Mouse (Mus musculus): Measurements from ENCODE around the gene Tln2.

The Tln2 gene

DNA sequence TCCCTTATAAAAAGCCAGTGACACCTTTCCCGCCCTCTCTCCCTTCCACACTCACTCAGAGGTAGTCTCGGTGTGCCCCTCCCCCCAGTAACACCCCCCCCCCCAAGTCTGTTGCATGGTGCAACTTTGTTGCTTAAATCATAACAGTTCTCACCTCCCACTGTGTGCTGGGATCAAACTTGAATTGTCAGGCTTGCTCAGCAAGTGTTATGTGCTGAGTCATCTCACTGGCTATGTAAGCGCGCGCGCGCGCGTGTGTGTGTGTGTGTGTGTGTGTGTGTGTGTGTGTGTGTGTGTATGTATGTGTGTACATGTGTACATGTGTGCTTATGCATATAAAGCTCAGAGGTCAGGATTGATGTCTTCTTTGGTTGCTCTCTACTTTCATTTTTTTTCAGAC lies 350.1 kb downstream of the Tln2 start:
- peak; percentile 76 for DNase-seq (ENCODE audit: low read depth, low spot score)

DNA sequence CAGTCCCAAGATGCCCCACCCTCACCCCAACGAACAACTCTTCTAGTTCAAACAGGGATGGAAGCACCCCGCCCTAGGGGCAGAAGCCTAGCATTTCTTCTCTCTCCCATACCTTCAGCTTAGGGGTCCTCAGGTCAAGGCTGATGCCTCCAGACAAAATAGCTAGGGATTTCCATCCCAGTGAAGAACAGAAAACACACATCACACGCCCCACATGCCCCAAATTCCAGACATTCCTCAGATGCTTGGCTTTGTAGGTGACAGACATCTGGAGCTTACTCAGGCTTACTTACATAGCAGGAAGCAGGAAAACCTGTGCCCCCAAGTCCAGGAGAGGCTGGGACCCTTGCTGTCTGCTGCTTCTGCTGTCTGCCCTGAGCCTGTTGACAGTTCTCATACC lies 351.1 kb downstream of the Tln2 start:
- peak; percentile 99 for DNase-seq (ENCODE audit: low read depth, low spot score)

DNA sequence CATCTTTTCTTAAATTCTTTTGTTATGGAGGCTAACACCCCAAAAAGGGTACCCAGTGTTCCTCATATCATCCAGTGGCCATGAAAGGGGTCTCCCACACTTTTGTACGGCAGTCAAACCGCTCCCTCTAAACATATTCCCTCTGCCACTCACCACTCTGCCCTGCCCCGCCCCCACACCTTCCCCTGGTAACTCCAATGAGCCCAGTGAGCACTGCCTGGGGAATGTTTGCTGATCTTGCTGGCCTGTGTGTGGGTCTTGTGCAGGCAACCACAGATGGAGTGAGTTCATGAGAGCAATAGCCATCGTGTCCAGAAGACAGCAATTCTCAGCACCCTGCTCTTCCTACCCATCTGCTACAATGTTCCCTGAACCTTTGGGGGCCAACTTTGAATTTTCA lies 354.3 kb downstream of the Tln2 start:
- DNase-seq (ENCODE audit: low read depth, low spot score): peak; percentile 39

DNA sequence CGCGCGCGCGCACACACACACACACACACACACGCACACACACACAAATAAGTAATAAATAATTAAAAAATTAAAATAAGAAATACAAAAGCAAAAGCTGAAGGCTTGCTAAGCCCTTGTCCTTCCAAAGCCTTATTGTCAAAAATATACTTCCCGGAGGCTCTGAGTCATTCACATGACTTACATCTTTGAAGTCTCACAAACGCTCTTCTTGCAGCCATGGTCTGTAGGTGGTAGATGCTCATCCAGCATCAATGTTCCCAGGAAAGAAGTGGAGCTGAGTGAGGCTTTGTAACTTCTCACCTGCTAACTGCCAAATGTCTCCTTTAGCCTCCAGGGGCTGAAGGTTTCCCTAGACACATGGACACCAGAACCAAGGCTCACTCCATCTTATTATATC lies 362.9 kb downstream of the Tln2 start:
- DNase-seq (ENCODE audit: low read depth, low spot score): no peak

DNA sequence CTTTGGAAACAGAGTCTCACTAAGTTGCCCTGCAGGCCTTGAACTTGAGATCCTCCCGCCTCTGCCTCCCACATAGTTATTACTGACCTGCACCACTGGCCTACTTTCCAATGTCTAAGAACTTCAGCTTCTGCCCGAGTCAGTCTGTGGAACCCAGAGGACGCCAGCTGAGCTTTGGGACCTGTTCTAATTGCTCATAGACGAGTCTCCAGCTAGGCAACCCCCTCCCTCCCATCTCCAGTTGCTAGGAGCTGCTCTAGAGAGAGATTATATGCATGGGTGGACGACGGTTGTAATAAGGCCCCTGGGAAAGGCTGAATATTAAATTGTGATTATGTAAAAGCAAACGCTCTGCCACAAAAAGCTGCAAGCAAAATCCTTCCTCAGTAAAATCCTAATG lies 364.2 kb downstream of the Tln2 start:
- peak; percentile 38 for DNase-seq (ENCODE audit: low read depth, low spot score)

DNA sequence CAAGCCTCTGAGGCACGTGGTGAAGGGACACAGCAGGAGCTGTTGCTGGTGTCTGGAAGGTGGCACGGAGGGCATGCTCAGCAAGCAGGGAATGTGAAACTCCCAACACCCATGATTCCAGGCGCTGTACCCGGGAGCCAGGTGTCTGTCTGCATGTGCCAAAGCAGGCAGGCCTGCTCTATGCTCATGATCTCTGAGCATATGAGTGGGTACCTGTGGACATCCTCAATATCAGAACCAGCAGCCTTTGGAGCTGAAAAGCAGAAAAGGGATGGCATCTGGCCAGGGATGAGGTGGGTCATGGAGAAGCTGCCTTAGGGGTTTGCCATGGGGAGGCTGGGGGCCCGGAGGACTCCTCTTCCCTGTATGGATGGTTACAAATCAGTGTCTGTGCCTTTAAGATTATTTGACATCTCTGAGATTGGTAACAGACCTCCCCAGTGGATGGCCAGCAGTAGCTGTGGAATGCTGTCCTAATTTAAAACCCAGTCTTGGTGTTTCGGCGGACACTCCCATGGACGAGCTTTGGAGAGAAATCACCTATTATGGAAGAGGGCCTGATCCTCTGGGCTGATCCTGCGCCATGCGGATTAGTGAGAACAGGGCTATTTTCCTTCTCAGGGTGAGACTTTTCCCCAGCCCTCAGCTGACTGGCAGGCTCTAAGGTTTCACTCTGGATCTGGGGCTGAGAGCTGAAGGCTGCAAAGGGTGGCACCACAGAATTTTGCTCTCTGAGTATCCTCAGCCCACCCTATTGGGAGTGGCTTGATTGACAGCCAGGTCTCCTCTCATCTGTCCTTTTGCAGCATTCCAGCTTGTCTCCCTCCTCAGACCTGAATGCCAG lies 367.8 kb downstream of the Tln2 start:
- DNase-seq (ENCODE audit: low read depth, low spot score): no peak

DNA sequence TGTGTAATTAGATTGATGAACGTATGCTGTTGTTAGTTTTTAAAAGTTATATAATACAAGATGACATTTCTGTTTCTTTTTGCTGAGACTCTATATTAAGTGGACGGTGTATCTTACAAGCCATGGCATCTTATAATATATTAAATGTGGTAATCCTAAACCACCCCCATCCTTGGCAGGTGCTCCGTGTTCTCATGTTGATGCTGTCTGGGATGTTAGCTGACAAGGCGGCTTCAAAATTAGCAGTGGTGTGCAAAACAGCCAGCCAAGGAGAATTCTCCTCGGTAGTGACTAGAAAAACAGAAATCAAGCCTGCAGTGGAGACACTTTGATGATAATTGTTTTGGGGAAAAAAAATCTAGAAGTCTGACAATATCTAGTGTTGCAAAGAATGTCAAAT lies 371.8 kb downstream of the Tln2 start:
- no peak for DNase-seq (ENCODE audit: low read depth, low spot score)

DNA sequence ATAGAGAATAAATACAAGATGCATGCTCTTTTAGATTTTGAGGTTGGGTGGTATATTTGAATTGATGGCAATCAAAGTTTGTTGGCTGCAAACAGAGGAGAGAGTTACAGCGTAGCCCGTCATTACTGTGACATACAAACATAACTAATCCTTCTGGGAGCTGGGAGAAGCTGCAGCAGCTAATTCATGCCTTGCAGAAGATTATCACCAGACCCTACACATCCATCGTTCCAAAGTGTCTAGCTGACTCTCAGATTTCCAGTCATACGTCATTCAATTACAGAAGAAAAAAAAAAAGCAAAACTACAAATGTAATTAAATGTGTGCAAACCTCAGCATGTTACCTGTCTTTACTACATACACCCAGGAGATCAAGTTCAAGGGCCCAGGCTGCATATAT lies 372.3 kb downstream of the Tln2 start:
- no peak for DNase-seq (ENCODE audit: low read depth, low spot score)

DNA sequence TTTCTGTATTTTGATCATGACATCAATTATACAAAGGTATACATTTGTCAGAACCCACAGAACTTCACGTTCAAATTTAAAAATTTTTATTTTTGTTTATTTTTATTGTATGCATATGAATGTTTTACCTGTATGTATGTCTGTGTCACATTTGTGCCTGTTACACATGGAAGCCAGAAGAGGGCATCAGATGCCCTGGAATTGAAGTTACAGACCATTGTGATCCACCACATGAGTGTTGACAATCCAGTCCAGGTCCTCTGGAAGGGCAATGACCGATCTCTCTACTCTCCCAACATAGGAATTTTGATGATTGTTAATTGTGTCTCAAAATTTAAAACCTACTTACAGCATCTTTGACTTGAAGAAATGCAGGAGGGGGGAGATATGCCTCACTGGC lies 374.9 kb downstream of the Tln2 start:
- peak; percentile 59 for DNase-seq (ENCODE audit: low read depth, low spot score)

DNA sequence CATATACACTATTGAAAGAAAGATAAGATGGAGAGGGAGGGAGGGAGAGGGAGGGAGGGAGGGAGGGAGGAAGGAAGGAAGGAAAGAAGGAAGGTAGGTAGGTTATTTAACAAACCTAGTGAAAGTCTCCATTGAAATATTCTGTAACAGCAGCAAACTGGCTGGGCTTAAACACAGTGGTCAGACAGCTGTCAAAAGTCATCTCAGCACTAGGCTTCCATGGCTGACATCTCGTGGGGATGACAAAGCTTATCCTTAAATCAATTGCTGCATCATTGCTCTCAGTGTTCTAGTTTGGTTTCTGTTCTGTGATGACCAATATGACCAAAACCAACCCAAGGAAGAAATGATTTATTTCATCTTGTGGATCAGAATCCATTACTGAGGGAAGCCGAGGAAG lies 376.0 kb downstream of the Tln2 start:
- no peak for DNase-seq (ENCODE audit: low read depth, low spot score)

DNA sequence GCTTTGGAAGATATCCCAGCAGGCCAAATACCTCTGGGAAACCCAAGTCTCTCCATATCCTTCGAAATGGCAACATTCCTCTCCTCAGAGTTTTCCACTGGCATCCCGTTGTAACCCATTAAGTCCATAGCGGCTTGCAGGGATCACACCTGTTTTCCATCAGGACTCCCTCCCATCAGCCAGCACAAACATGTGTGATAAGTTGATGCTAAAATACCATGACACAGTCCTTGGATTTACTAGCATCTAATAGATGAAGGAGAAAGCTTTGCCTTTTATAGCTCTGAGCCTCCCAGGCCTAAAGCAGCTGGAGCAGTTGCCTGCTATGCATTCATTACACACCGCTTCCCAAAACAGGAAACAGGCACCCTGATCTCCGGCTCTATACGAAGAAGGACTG lies 377.5 kb downstream of the Tln2 start:
- no peak for DNase-seq (ENCODE audit: low read depth, low spot score)

DNA sequence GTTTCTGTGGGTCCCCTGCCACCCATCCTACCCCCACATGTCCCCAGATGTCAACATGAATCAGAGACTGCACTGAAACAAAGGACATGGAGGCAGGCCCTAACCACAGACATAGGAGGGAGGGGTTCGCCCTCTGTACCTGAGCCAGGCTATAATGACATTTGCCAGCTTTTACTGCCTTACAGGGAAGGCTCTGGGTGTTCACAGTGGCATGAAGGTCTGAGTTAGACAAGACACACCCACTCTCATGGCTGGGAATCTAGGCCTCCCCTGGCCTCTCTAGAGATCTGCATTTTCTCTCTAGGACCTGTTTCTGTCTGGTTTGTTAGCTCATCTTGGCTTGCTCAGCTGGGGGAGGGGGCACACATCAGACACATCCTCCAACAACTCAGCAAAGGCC lies 380.8 kb downstream of the Tln2 start:
- no peak for DNase-seq (ENCODE audit: low read depth, low spot score)

DNA sequence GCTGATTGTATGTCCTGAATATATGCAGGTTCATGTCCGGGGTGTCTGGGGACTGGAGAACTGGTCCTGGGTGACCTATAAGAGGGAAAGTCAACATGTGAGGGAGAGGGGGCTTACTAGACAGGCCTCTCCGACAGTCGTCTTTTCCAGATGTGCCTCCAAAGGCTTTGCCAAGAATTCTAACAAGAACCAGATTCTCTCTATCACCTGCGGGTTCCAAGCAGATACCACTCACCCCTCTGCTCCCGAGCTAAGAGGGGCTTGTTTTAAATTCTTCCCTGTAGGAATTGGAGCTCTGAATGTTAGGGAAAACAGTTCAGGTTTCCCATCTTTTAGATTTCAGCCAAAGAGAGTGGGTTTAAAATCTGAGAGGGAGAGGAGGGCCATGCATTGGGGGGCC lies 381.3 kb downstream of the Tln2 start:
- no peak for DNase-seq (ENCODE audit: low read depth, low spot score)

DNA sequence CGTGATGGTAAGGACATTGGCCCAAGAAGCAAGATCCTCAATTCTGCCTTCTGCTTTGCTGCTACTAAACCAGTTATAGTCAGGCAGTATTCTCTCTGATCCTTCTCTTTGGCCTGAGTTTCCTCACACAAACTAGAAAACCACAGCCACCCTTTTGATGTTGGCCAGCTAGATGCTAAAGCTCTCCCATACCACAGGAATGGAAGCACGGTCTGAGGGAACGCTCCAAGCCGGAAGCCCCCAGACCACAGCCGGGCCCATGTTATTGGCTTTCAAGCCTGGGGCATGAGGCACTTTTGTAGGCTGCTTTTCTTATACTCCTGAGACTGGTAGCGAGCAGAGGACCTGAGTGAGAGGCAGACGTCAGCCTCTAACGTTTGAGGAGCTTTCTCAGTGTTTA lies 383.4 kb downstream of the Tln2 start:
- no peak for DNase-seq (ENCODE audit: low read depth, low spot score)

DNA sequence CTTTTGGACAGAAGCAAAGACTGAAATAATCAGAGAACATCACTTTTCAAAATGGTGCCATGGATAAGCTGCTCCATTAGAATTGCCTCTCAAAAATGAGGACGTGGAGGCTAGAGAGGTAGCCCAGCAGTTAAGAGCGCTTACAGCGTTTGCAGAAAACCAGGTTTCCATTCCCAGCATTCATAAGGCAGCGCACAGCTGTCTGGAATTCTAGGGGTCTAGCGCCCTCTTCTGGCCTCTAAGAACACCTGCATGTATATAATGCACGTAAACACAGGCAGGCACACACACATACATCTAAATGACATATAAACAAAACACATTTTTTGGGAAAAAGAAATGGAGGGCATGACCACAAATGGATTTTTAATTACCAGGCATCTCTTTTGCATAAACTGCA lies 385.7 kb downstream of the Tln2 start:
- DNase-seq (ENCODE audit: low read depth, low spot score): peak; percentile 76

DNA sequence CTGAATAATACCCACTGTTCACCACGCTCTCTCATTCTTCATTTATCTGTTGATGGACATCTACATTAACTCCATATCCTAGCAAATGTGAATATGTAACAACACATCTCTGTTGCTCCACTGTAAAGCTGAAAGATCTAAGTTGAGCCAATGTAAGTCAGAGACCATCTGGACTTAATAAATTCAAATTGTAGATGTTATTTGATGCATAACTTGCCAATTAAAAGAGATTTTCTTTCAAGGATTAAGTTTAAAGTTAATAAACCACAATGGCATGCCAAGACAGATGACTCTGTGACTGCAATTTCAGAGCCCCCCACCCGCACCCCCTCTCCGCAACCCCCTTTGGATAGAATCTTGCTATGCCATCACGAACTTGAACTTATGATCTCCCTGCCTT lies 386.3 kb downstream of the Tln2 start:
- DNase-seq (ENCODE audit: low read depth, low spot score): no peak

DNA sequence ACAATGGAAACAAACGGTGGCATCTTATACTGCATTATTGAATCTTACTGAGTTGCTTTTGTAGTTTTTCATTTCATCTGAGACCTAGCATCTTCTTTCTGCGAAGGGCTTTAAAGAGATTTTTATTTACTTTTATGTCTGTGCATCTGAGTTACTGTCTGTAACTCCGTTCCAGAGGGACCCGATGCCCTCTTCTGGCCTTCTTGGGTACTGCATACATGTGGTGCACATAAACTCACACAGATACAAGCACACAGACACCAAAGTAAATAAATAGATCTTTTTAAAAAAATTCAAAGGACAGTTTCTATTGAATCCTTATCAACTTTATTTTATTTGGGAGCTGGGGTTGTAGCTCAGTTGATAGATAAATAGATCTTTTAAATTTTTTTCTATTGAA lies 388.1 kb downstream of the Tln2 start:
- peak; percentile 71 for DNase-seq (ENCODE audit: low read depth, low spot score)

DNA sequence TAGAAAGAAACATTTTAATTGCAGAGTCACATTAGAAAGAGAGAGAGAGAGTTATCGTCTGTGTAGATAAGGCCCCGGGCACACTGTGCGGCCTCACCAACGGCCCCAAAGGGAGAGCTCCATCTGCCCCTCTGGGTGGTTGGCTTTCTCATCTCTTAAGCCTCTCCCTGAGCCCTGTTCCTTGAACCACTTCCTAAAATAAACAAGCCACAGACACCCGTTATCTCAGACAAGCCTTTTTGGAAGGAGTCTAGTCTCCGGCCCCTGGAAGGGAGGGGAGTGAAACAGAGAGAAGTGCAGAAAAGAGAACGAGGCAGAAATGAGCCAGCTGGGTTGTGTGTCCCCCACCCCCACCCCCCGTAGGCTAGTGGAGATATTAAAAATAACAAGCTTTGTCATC lies 388.7 kb downstream of the Tln2 start:
- no peak for DNase-seq (ENCODE audit: low read depth, low spot score)

DNA sequence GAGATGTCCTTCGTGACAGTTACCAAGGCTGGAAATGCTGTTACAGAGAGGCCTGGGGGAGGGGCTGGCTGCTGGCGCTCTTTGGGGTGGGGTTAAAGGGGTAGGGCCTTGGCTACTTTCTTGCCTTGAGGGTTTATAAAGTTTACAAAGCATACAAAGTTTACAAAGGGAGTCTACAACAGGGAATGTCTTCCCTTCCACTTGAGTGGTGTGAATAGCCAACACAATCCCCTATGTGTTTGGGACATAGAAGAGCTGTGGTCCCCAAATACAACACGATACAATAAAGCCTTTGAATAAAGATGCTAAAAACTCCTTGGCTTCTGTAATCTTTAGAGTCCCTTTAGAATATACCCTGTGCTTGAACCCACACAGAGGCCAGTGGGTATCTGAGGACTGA lies 389.5 kb downstream of the Tln2 start:
- DNase-seq (ENCODE audit: low read depth, low spot score): no peak

Measured in R1 (cell line).